Mouse (Mus musculus) limb, embryonic 13.5 days (tissue): ENCODE measurements around the gene Dohh. TPM values are rescaled to one million over a fixed set of nuclear protein-coding genes. Genes with fewer than 3 reads are reported as not detected.
A peak's percentile ranks its signal among the peaks of the same experiment; 100 is the strongest.

Experiments used
- ATAC-seq: fragments of 200-750 bp; cut with Nextera tagmentation; 2 replicates; pipeline ENCODE4 v1.8.0; 2017; ENCODE audit warnings: low read depth, moderate number of reproducible peaks, moderate TSS enrichment; ENCODE audit not compliant: low FRiP score
- H3K27ac ChIP-seq: fragments of 300-500 bp; sonication (generic); 2 replicates; pipeline ENCODE4 v1.5.1; 2015; ENCODE audit warnings: inconsistent platforms, mild to moderate bottlenecking, moderate library complexity
- H3K27me3 ChIP-seq: fragments of 300-500 bp; sonication (generic); 2 replicates; pipeline ENCODE4 v1.6.1; 2015; ENCODE audit warnings: mild to moderate bottlenecking, inconsistent platforms
- H3K36me3 ChIP-seq: fragments of 300-500 bp; sonication (generic); 2 replicates; pipeline ENCODE4 v1.6.1; 2015; ENCODE audit warnings: inconsistent platforms, mild to moderate bottlenecking, moderate library complexity
- H3K4me1 ChIP-seq: fragments of 300-500 bp; sonication (generic); 2 replicates; pipeline ENCODE4 v1.6.1; 2015; ENCODE audit warnings: inconsistent platforms
- H3K4me2 ChIP-seq: fragments of 300-500 bp; sonication (generic); replicated peaks from 2 replicates; pipeline ENCODE4 v1.6.1; 2015; ENCODE audit warnings: inconsistent platforms, mild to moderate bottlenecking, moderate library complexity
- H3K4me3 ChIP-seq: fragments of 300-500 bp; sonication (generic); 2 replicates; pipeline ENCODE4 v1.5.1; 2015; ENCODE audit warnings: moderate library complexity, mild to moderate bottlenecking, inconsistent platforms
- H3K9ac ChIP-seq: fragments of 300-500 bp; sonication (generic); 2 replicates; pipeline ENCODE4 v1.6.1; 2015; ENCODE audit warnings: mild to moderate bottlenecking, inconsistent platforms
- H3K9me3 ChIP-seq: fragments of 300-500 bp; sonication (generic); 2 replicates; pipeline ENCODE4 v1.6.1; 2016; ENCODE audit warnings: inconsistent platforms
- WGBS: fragments of 180-500 bp; shearing (Covaris S2); methylation state at CpG from one replicate; pipeline ENCODE4 v1.1.7; 2015; 5-methylcytosine and 5-hydroxymethylcytosine counted together
- polyA plus RNA-seq: library from polyadenylated mRNA; unstranded; fragments of >200 nt; fragmentation: Nextera tagmentation; extraction: Ambion mirVana; gene quantifications from 2 replicates; pipeline ENCODE4 v1.2.1, GENCODE M21; 2015

Gene Dohh
- polyA plus RNA-seq, 1 experiment from 2014 or later = 79.4 TPM

GRCm38 (mm10) chr10:81363436-81364346, 20.5 kb upstream of the Dohh start:
- Histone ChIP-seq H3K27me3 (peaks cover 40% of the 10 kb centered on the region), H3K4me1 (peaks cover 40% of the 10 kb centered on the region), H3K9ac (peak overlapping the region; percentile 57), H3K36me3 (peaks cover 52% of the 10 kb centered on the region), H3K4me3 (peak overlapping the region; percentile 41), H3K4me2 (peak overlapping the region; percentile 66), H3K9me3 (no peaks in the 10 kb centered on the region), H3K27ac (no peak overlapping the region)
- no peak for ATAC-seq
- WGBS = 8% methylated on average over 53 of the region's 54 CpGs

- 8% methylated on average over 28 of the region's 28 CpGs for WGBS
- no peak overlapping the region for H3K27ac ChIP-seq
- H3K36me3 ChIP-seq = peaks cover 62% of the 10 kb centered on the region
- H3K4me2 ChIP-seq = peak overlapping the region; percentile 66
- H3K4me1 ChIP-seq = peaks cover 33% of the 10 kb centered on the region
- peak overlapping the region; percentile 41 for H3K4me3 ChIP-seq
- H3K27me3 ChIP-seq = peaks cover 40% of the 10 kb centered on the region
- ATAC-seq = no peak
- no peaks in the 10 kb centered on the region for H3K9me3 ChIP-seq
- H3K9ac ChIP-seq = peak overlapping the region; percentile 57
These were observed 19.6 kb upstream of the Dohh start for GRCm38 (mm10) chr10:81364666-81365065.

- peaks cover 66% of the 10 kb centered on the region for H3K36me3 ChIP-seq
- peak overlapping the region; percentile 66; the same call in 1 of the 2 replicates for H3K4me2 ChIP-seq
- no peak for ATAC-seq
- H3K4me1 ChIP-seq = peaks cover 33% of the 10 kb centered on the region
- H3K9ac ChIP-seq = peak overlapping the region; percentile 57; the same call in 1 of the 2 replicates
- peaks cover 40% of the 10 kb centered on the region for H3K27me3 ChIP-seq
- H3K27ac ChIP-seq = no peak overlapping the region
- no peaks in the 10 kb centered on the region for H3K9me3 ChIP-seq
- 31% methylated on average over 4 of the region's 4 CpGs for WGBS
- no peak overlapping the region for H3K4me3 ChIP-seq
These were observed 19.2 kb upstream of the Dohh start for GRCm38 (mm10) chr10:81365073-81365472.

- Histone ChIP-seq H3K27me3 (peaks cover 40% of the 10 kb centered on the region), H3K4me3 (peak within 1 kb of the TSS; percentile 41), H3K27ac (peak within 1 kb of the TSS; percentile 6; the same call in 1 of the 2 replicates), H3K9me3 (no peaks in the 10 kb centered on the region), H3K4me1 (peaks cover 28% of the 10 kb centered on the region), H3K36me3 (peaks cover 73% of the 10 kb centered on the region), H3K9ac (peak within 1 kb of the TSS; percentile 57), H3K4me2 (peak within 1 kb of the TSS; percentile 66)
- ATAC-seq = no peak
- 26% methylated on average over 12 of the region's 12 CpGs for WGBS
These were observed 18.4 kb upstream of the Dohh start, which contains the start of gene 4930404N11Rik for GRCm38 (mm10) chr10:81365672-81366476. 4930404N11Rik (minus strand) TSS chr10:81365816.

- no peak overlapping the region for H3K4me3 ChIP-seq
- 83% methylated on average over 6 of the region's 6 CpGs for whole genome bisulfite sequencing
- no peak for ATAC-seq
These were observed 17.6 kb upstream of the Dohh start for GRCm38 (mm10) chr10:81366477-81367206.

GRCm38 (mm10) chr10:81367207-81367495, 17.1 kb upstream of the Dohh start:
- Histone ChIP-seq H3K9me3 (no peaks in the 10 kb centered on the region), H3K27me3 (peaks cover 40% of the 10 kb centered on the region), H3K27ac (no peak overlapping the region), H3K36me3 (peaks cover 73% of the 10 kb centered on the region), H3K4me2 (no peak overlapping the region), H3K4me1 (peaks cover 26% of the 10 kb centered on the region), H3K9ac (no peak overlapping the region), H3K4me3 (no peak overlapping the region)
- WGBS = 81% methylated on average over 6 of the region's 6 CpGs
- no peak for ATAC-seq

More at GRCm38 (mm10) chr10:81366477-81367206, 17.6 kb upstream of the Dohh start:
- Histone ChIP-seq H3K4me1 (peaks cover 26% of the 10 kb centered on the region), H3K27ac (peak overlapping the region; percentile 6; the same call in 1 of the 2 replicates), H3K9me3 (no peaks in the 10 kb centered on the region), H3K27me3 (peaks cover 40% of the 10 kb centered on the region), H3K9ac (no peak overlapping the region), H3K4me2 (no peak overlapping the region), H3K36me3 (peaks cover 73% of the 10 kb centered on the region)

GRCm38 (mm10) chr10:81375322-81375721, 8.9 kb upstream of the Dohh start:
- WGBS = 95% methylated on average over 10 of the region's 10 CpGs
- peaks cover 60% of the 10 kb centered on the region for H3K36me3 ChIP-seq
- H3K9me3 ChIP-seq = no peaks in the 10 kb centered on the region
- no peak overlapping the region for H3K4me2 ChIP-seq
- H3K27ac ChIP-seq = no peak overlapping the region
- no peaks in the 10 kb centered on the region for H3K27me3 ChIP-seq
- H3K9ac ChIP-seq = no peak overlapping the region
- no peak overlapping the region for H3K4me3 ChIP-seq
- ATAC-seq = no peak
- H3K4me1 ChIP-seq = peaks cover 30% of the 10 kb centered on the region

- Histone ChIP-seq H3K36me3 (peaks cover 45% of the 10 kb centered on the region), H3K27ac (0 out of 2 replicates have a peak overlapping the region, but pooled peaks have one; percentile 28)
These were observed 7.5 kb upstream of the Dohh start for GRCm38 (mm10) chr10:81376561-81377361.

GRCm38 (mm10) chr10:81377362-81377664, 6.9 kb upstream of the Dohh start:
- ATAC-seq = no peak
- Histone ChIP-seq H3K27me3 (no peaks in the 10 kb centered on the region), H3K4me2 (peak overlapping the region; percentile 82), H3K4me1 (peaks cover 30% of the 10 kb centered on the region), H3K9ac (peak overlapping the region; percentile 94), H3K27ac (0 out of 2 replicates have a peak overlapping the region, but pooled peaks have one; percentile 28), H3K36me3 (peaks cover 40% of the 10 kb centered on the region), H3K9me3 (no peaks in the 10 kb centered on the region), H3K4me3 (peak overlapping the region; percentile 83)
- WGBS = 57% methylated on average over 2 of the region's 2 CpGs

More at GRCm38 (mm10) chr10:81376561-81377361, 7.5 kb upstream of the Dohh start:
- Histone ChIP-seq H3K4me3 (peak overlapping the region; percentile 83), H3K27me3 (no peaks in the 10 kb centered on the region), H3K9me3 (no peaks in the 10 kb centered on the region), H3K4me1 (peaks cover 30% of the 10 kb centered on the region), H3K9ac (peak overlapping the region; percentile 94), H3K4me2 (peak overlapping the region; percentile 82)
- no peak for ATAC-seq
- 33% methylated on average over 6 of the region's 6 CpGs for WGBS

GRCm38 (mm10) chr10:81377793-81378552, 6.3 kb upstream of the Dohh start, which contains the start of gene Fzr1:
Fzr1 (minus strand) TSS chr10:81378516.
- Histone ChIP-seq H3K9me3 (no peaks in the 10 kb centered on the region), H3K27me3 (no peaks in the 10 kb centered on the region), H3K4me3 (peak within 1 kb of the TSS; percentile 83), H3K27ac (peak within 1 kb of the TSS; percentile 78), H3K4me2 (peak within 1 kb of the TSS; percentile 82), H3K4me1 (peaks cover 30% of the 10 kb centered on the region), H3K36me3 (peaks cover 33% of the 10 kb centered on the region), H3K9ac (peak within 1 kb of the TSS; percentile 94)
- WGBS = under 1% methylated on average over 56 of the region's 59 CpGs
- ATAC-seq = peak; percentile 77
